Mouse (Mus musculus): ENCODE data around the gene Hgd. TPM values are rescaled to one million over a fixed set of nuclear protein-coding genes. Genes with fewer than 3 reads are reported as not detected.
A peak's percentile ranks its signal among the peaks of the same experiment; 100 is the strongest.

Hgd gene
- total RNA-seq, 2 experiments from 2014 or later = 0.20 to 0.56 TPM

GRCm38 (mm10) chr16:37580651-37581050 is 698 bp downstream of the Hgd start:
- DNase-seq = no peak

GRCm38 (mm10) chr16:37581901-37582300 is 1.9 kb downstream of the Hgd start:
- no peak for DNase-seq

- no peak for DNase-seq
Measured at GRCm38 (mm10) chr16:37583306-37583705, 3.4 kb downstream of the Hgd start.

GRCm38 (mm10) chr16:37583801-37584200 is 3.8 kb downstream of the Hgd start:
- DNase-seq = no peak

- DNase-seq = peak; percentile 50
Measured at GRCm38 (mm10) chr16:37584218-37585035, 4.5 kb downstream of the Hgd start.

GRCm38 (mm10) chr16:37585129-37585563 is 5.2 kb downstream of the Hgd start:
- no peak for DNase-seq

- no peak for DNase-seq
Measured at GRCm38 (mm10) chr16:37590921-37591320, 11.0 kb downstream of the Hgd start.

GRCm38 (mm10) chr16:37591551-37591950 is 11.6 kb downstream of the Hgd start:
- no peak for DNase-seq

GRCm38 (mm10) chr16:37597412-37597811 is 17.5 kb downstream of the Hgd start:
- no peak for DNase-seq

GRCm38 (mm10) chr16:37598463-37598862 is 18.5 kb downstream of the Hgd start:
- DNase-seq = no peak

GRCm38 (mm10) chr16:37599326-37599725 is 19.4 kb downstream of the Hgd start:
- DNase-seq = no peak

- no peak for DNase-seq
Measured at GRCm38 (mm10) chr16:37603431-37603830, 23.5 kb downstream of the Hgd start.

GRCm38 (mm10) chr16:37604243-37604642 is 24.3 kb downstream of the Hgd start:
- DNase-seq = no peak

GRCm38 (mm10) chr16:37610333-37610732 is 30.4 kb downstream of the Hgd start:
- no peak for DNase-seq

- DNase-seq = no peak
Measured at GRCm38 (mm10) chr16:37611072-37611471, 31.1 kb downstream of the Hgd start.

GRCm38 (mm10) chr16:37612013-37612412 is 32.1 kb downstream of the Hgd start:
- DNase-seq = no peak

GRCm38 (mm10) chr16:37614540-37614939 is 34.6 kb downstream of the Hgd start:
- no peak for DNase-seq

GRCm38 (mm10) chr16:37615429-37615828 is 35.5 kb downstream of the Hgd start:
- DNase-seq = no peak

- DNase-seq = no peak
Measured at GRCm38 (mm10) chr16:37616104-37616503, 36.2 kb downstream of the Hgd start.

GRCm38 (mm10) chr16:37617695-37618094 is 37.7 kb downstream of the Hgd start:
- no peak for DNase-seq

- DNase-seq = no peak
Measured at GRCm38 (mm10) chr16:37622403-37622802, 42.5 kb downstream of the Hgd start.

GRCm38 (mm10) chr16:37622919-37623318 is 43.0 kb downstream of the Hgd start:
- no peak for DNase-seq

- DNase-seq = no peak
Measured at GRCm38 (mm10) chr16:37626388-37626949, 46.5 kb downstream of the Hgd start.

- no peak for DNase-seq
Measured at GRCm38 (mm10) chr16:37628336-37628735, 48.4 kb downstream of the Hgd start.

All from gastrocnemius, postnatal 10 days (tissue).